Mouse (Mus musculus) hindbrain, embryonic 13.5 days (tissue): ENCODE measurements around the gene Cdc42bpg. TPM values are rescaled to one million over a fixed set of nuclear protein-coding genes. Genes with fewer than 3 reads are reported as not detected.

Experiments used
- ATAC-seq: fragments of 200-750 bp; cut with Nextera tagmentation; 2 replicates; pipeline ENCODE4 v1.8.0; 2017; ENCODE audit warnings: moderate TSS enrichment; ENCODE audit not compliant: low FRiP score
- H3K27ac ChIP-seq: fragments of 300-500 bp; sonication (generic); 2 replicates; pipeline ENCODE4 v1.5.1; 2015; ENCODE audit warnings: inconsistent platforms, mild to moderate bottlenecking, moderate library complexity
- H3K27me3 ChIP-seq: fragments of 300-500 bp; sonication (generic); 2 replicates; pipeline ENCODE4 v1.6.1; 2015; ENCODE audit warnings: mild to moderate bottlenecking, inconsistent platforms
- H3K36me3 ChIP-seq: fragments of 300-500 bp; sonication (generic); 2 replicates; pipeline ENCODE4 v1.6.1; 2015; ENCODE audit warnings: mild to moderate bottlenecking, inconsistent platforms
- H3K4me1 ChIP-seq: fragments of 300-500 bp; sonication (generic); replicated peaks from 2 replicates; pipeline ENCODE4 v1.6.1; 2015; ENCODE audit warnings: inconsistent platforms
- H3K4me2 ChIP-seq: fragments of 300-500 bp; sonication (generic); 2 replicates; pipeline ENCODE4 v1.6.1; 2015; ENCODE audit warnings: inconsistent platforms, mild to moderate bottlenecking, moderate library complexity
- H3K4me3 ChIP-seq: fragments of 300-500 bp; sonication (generic); 2 replicates; pipeline ENCODE4 v1.5.1; 2015; ENCODE audit warnings: mild to moderate bottlenecking, inconsistent platforms
- H3K9ac ChIP-seq: fragments of 300-500 bp; sonication (generic); 2 replicates; pipeline ENCODE4 v1.6.1; 2015; ENCODE audit warnings: mild to moderate bottlenecking, inconsistent platforms
- H3K9me3 ChIP-seq: fragments of 300-500 bp; sonication (generic); 2 replicates; pipeline ENCODE4 v1.6.1; 2016; ENCODE audit warnings: inconsistent platforms
- WGBS: fragments of 180-500 bp; shearing (Covaris S2); methylation state at CpG from one replicate; pipeline ENCODE4 v1.1.7; 2015; 5-methylcytosine and 5-hydroxymethylcytosine counted together
- polyA plus RNA-seq: library from polyadenylated mRNA; unstranded; fragments of >200 nt; fragmentation: Nextera tagmentation; extraction: Ambion mirVana; gene quantifications from 2 replicates; pipeline ENCODE4 v1.2.1, GENCODE M21; 2015

Gene Cdc42bpg
- polyA plus RNA-seq, 1 experiment from 2014 or later: 0.42 TPM

DNA sequence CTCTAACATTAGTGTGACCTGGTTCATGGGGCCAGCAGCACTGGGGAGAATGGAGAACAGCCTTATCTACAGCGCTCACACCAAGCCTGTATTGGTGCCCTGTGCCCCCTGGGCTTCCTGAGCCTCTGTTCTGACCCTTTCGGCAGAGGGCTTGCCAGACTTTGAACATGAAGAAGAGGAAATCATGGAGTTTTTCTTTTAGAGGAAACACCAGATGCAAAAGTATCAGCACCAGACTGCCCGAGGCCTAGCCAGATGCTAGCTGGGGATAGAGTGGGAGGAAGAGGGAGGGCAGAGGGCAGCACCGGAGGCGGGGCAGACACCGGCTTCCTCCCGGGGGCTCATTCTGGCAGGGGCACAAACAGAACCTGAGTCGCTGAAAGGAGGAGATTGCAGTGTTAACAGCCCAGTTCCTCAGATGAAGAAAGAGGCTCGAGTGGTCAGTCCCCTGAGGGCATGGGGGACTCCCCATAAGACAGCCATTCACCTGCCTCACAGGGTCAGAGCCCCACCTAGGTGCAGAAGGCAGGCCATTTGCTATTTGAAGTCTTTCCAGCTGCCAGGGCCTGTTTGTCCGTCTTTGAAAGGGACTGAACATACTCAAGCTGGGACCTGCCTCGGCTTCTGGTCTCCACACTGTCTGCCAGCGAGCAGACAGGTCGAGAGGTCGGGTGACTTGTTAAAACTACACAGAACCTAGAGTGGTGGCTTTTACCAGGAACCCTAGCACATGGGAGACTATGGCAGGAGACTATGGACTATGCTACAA is 43.1 kb downstream of the Cdc42bpg start:
- Histone ChIP-seq H3K36me3 (peaks cover 92% of the 10 kb centered on the region), H3K4me2 (no peak overlapping the region), H3K4me3 (no peak overlapping the region), H3K9ac (no peak overlapping the region), H3K4me1 (peaks cover 14% of the 10 kb centered on the region), H3K27me3 (no peaks in the 10 kb centered on the region), H3K27ac (peak overlapping the region; percentile 37; the same call in 1 of the 2 replicates), H3K9me3 (no peaks in the 10 kb centered on the region)
- ATAC-seq: no peak
- WGBS: 49% methylated on average over 14 of the region's 14 CpGs

DNA sequence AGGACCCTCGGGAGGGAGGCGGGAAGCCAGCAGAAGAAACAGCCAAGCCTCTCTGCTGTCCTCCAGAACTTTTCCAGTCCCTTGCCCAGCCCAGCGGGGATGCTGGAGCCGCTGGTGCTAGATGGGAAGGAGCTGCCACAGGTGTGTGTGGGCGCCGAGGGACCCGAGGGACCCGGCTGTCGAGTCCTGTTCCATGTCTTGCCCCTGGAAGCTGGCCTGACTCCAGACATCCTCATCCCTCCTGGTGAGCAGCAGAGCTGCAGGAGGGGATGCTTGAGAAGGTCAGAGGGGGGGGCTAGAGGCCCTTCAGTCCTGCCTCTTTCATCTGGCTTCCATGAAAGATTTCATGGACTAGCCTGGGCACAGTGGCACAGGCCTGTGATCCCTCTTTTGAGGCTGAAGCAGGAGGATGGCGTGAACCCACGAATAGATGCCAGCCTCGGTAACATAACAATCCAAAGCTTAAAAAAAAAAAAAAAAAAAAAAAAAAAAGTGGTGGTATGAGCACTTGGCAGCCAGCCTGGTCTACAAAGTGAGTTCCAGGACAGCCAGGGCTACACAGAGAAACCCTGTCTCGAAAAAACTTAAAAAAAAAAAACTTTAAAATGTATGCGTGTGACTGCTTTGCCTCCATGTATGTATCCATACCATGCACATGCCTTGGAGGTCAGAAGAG is 45.3 kb downstream of the Cdc42bpg start:
- H3K36me3 ChIP-seq: peaks cover 77% of the 10 kb centered on the region

DNA sequence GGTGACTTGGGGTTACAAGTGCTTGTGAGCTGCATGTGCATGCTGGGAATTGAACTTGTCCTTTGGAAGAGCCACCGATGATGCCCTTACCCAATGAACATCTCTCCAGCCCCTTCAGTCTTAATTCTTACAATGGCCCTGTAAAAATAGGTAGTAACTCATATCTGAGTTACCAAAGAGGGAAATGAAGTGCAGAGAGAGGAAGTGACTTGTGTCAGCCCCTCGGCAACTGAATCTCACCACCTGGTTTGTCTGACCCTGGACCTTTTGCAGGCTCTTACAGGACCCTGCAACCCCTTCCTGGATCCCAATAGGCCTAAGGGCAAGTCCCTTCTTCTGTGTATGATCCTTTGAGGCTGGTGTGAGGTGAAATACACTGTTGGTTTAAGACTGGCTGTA is 45.9 kb downstream of the Cdc42bpg start:
- H3K27me3 ChIP-seq: no peaks in the 10 kb centered on the region
- ATAC-seq: no peak
- peaks cover 71% of the 10 kb centered on the region for H3K36me3 ChIP-seq
- peaks cover 14% of the 10 kb centered on the region for H3K4me1 ChIP-seq
- H3K4me3 ChIP-seq: no peak overlapping the region
- no peak overlapping the region for H3K4me2 ChIP-seq
- H3K9ac ChIP-seq: no peak overlapping the region
- 91% methylated on average over 2 of the region's 2 CpGs for WGBS
- H3K27ac ChIP-seq: no peak overlapping the region
- no peaks in the 10 kb centered on the region for H3K9me3 ChIP-seq

More for the DNA sequence above, 45.3 kb downstream of the Cdc42bpg start:
- WGBS: 63% methylated on average over 14 of the region's 14 CpGs
- no peak for ATAC-seq
- no peak overlapping the region for H3K4me2 ChIP-seq
- H3K4me3 ChIP-seq: no peak overlapping the region
- no peaks in the 10 kb centered on the region for H3K9me3 ChIP-seq
- H3K4me1 ChIP-seq: peaks cover 14% of the 10 kb centered on the region
- H3K27me3 ChIP-seq: no peaks in the 10 kb centered on the region
- H3K9ac ChIP-seq: no peak overlapping the region
- no peak overlapping the region for H3K27ac ChIP-seq

DNA sequence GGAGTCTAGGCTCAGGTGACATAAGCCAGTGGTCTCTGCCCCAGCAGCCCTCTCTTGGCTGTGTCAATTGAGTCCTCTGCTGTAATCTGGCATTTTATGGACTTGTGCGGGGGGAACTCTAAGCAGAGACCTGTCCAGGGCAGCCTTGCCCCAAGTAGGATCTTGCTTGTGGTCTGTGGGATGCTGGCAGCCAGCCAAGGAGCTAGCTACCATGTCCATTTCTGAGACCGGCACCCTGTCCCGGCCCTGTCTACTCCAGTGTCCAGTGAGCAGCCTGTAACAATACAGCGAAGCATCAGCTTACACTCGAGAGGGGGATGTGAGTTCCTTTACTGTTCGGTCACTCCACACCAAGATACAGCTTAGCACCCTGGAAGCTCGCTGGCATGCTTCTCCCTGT is 47.8 kb downstream of the Cdc42bpg start:
- Histone ChIP-seq H3K9ac (no peak overlapping the region), H3K4me2 (no peak overlapping the region), H3K4me1 (peaks cover 8% of the 10 kb centered on the region), H3K36me3 (peaks cover 54% of the 10 kb centered on the region), H3K9me3 (no peaks in the 10 kb centered on the region), H3K4me3 (no peak overlapping the region), H3K27me3 (no peaks in the 10 kb centered on the region), H3K27ac (no peak overlapping the region; the same call in 1 of the 2 replicates)
- ATAC-seq: no peak
- WGBS: 82% methylated on average over 7 of the region's 7 CpGs

DNA sequence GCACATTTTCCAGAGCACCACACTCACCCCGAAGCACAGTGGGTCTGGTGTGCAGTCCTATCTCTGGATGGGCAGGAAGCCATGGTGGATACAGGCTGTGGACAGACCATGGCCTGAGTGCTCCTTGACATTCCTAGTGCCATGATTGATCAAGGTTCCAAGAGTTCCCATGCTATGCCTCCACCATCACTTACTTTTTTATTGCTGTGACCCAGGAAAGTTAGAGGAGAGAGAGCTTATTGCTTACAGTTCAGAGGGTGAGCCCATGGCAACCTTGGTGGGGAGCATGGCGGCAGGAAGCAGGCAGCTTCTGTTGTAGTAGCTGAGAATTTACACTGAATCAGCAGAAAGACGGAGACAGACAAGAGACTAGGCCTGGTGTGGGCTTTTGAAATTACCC is 55.0 kb downstream of the Cdc42bpg start:
- no peak for ATAC-seq
- peaks cover 20% of the 10 kb centered on the region for H3K4me1 ChIP-seq
- no peak overlapping the region for H3K4me3 ChIP-seq
- 94% methylated on average over 3 of the region's 3 CpGs for WGBS
- no peak overlapping the region for H3K4me2 ChIP-seq
- no peak overlapping the region for H3K27ac ChIP-seq
- no peaks in the 10 kb centered on the region for H3K9me3 ChIP-seq
- H3K27me3 ChIP-seq: no peaks in the 10 kb centered on the region
- H3K9ac ChIP-seq: no peak overlapping the region
- peaks cover 12% of the 10 kb centered on the region for H3K36me3 ChIP-seq

DNA sequence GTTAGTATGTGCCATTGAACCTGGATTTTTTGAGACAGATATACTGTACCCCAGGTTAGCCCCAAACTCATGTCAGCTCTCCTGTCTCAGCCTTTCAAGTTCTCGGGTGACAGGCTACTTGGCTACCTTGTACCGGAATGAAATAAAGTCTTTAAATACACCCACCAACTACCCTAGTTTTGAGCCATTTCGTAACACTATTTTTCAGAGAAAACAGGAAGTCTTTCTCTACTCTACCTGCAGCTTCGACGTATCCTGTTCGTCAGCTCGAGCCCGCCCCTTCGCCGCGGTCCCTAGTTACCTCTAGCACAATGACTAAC is 56.8 kb downstream of the Cdc42bpg start:
- no peaks in the 10 kb centered on the region for H3K9me3 ChIP-seq
- H3K4me1 ChIP-seq: peaks cover 33% of the 10 kb centered on the region
- H3K4me3 ChIP-seq: peak overlapping the region; percentile 91
- under 1% methylated on average over 11 of the region's 11 CpGs for WGBS
- peak overlapping the region; percentile 99 for H3K27ac ChIP-seq
- peak overlapping the region; percentile 60 for H3K4me2 ChIP-seq
- H3K36me3 ChIP-seq: peaks cover 30% of the 10 kb centered on the region
- no peak for ATAC-seq
- peak overlapping the region; percentile 60; the same call in 1 of the 2 replicates for H3K9ac ChIP-seq
- no peaks in the 10 kb centered on the region for H3K27me3 ChIP-seq

DNA sequence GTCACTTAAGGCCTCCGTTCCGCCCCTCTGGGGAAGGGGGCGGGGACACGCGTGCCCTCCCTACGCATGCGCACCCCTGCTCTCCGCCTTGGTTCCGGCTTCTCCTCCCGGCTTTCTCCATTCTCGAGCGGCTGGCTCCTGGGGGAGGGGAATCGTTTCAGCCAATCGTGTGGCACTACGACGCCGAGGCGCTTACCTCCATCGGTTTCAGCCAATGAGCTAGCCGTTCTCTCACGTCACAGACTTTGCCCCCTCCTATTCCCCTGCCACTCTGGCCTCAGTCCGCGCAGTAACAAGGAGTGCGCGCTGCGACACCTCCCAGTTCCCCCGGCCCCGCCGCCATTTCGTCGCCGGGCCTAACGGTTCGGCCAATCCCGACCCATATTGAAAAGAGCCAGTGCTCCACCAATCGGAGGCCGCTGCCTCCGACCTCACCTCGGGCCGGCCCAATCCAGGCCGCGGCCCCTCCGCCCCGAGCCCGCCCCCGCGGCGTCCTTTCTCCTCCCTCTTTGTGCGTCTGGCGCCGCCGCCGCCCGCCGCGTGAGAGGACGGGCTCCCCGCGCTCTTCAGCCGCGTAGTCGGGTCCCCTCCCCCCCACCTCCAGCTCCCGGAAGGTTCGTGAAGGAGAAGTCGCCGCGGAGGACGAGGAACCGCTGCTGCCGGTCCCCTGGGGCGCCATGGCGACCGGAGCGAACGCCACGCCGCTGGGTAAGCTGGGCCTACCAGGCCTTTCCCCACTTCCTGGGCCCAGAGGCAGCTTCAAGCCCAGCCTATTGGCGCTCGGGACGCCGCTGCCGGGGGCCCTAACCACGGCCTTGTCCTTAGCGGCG is 57.4 kb downstream of the Cdc42bpg start, which contains the start of gene Sf1:
Sf1 (plus strand) TSS at position 280 of the 830 bp plus-strand sequence.
- H3K27ac ChIP-seq: peak within 1 kb of the TSS; percentile 99
- peak within 1 kb of the TSS; percentile 91 for H3K4me3 ChIP-seq
- peaks cover 33% of the 10 kb centered on the region for H3K4me1 ChIP-seq
- H3K9ac ChIP-seq: peak within 1 kb of the TSS; percentile 98
- ATAC-seq: peak; percentile 99
- H3K4me2 ChIP-seq: peak within 1 kb of the TSS; percentile 77
- 1% methylated on average over 85 of the region's 85 CpGs for WGBS
- H3K36me3 ChIP-seq: peaks cover 35% of the 10 kb centered on the region
- H3K9me3 ChIP-seq: no peaks in the 10 kb centered on the region
- no peaks in the 10 kb centered on the region for H3K27me3 ChIP-seq

DNA sequence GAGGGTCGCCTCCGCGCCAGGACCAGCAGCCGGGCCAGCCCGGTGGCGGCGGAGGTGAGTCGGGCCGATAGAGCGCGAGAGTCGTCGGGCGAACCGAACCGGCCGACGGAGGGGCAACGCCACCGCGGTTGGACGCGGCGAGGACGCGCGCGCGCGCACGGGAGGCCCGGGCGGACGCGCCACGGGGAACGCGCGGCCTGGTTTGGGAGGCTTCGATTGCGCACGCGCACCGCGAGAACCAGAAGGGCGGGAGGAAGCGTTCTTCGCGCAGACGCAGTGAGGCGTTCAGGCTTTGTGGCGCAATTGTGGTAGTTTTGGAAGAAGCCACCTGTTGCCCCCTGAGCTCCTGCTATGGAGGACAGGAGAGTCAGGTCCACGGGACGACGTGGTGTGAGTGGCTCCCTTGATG is 58.1 kb downstream of the Cdc42bpg start:
- peak overlapping the region; percentile 77 for H3K4me2 ChIP-seq
- under 1% methylated on average over 54 of the region's 55 CpGs for WGBS
- peak overlapping the region; percentile 98 for H3K9ac ChIP-seq
- ATAC-seq: no peak
- H3K36me3 ChIP-seq: peaks cover 41% of the 10 kb centered on the region
- H3K4me3 ChIP-seq: peak overlapping the region; percentile 91
- H3K9me3 ChIP-seq: no peaks in the 10 kb centered on the region
- peak overlapping the region; percentile 99 for H3K27ac ChIP-seq
- peaks cover 33% of the 10 kb centered on the region for H3K4me1 ChIP-seq
- H3K27me3 ChIP-seq: no peaks in the 10 kb centered on the region

DNA sequence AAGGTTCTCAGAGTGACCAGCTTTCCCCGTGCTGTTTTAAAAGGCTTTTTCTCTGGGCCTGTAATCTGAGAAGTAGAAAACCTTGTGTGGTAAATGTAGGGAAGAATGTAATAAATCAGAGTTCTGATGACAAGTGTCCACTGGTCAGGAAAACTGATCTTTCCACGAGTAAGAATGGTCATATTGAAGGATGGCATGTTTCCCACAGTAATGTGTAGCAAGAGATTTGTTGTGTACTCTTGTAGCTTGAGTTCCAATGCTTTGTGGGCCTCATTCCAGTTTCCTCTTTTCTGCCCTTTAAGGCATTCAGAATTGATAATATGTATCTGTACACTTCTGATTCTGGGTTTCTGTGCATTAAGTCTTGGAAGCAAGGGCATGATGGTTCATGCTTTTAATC is 58.6 kb downstream of the Cdc42bpg start:
- WGBS: 7% methylated on average over 2 of the region's 2 CpGs
- Histone ChIP-seq H3K4me3 (peak overlapping the region; percentile 91), H3K4me2 (peak overlapping the region; percentile 77), H3K9me3 (no peaks in the 10 kb centered on the region), H3K27me3 (no peaks in the 10 kb centered on the region), H3K9ac (peak overlapping the region; percentile 98), H3K36me3 (peaks cover 46% of the 10 kb centered on the region), H3K4me1 (peaks cover 33% of the 10 kb centered on the region), H3K27ac (peak overlapping the region; percentile 99; the same call in 1 of the 2 replicates)
- ATAC-seq: no peak

DNA sequence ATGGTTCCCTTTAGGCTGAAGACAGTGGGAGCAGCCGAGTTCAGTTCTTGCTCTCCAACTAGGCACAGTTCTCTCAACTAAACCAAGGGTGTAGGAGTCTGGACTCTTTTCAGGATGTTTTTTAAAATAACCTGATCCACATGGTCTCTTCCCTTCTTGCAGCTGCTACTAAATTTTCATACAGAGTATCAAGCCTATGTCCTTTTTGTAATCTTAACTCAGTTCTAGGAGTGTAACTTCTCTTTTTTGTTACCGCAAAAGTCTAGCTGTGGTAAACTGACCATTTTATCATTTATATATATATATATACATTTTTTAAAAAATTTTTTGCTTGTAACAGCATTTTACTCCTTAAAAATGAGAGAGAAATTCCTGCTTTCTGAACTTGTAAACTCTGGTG is 63.9 kb downstream of the Cdc42bpg start:
- Histone ChIP-seq H3K27ac (no peak overlapping the region), H3K4me1 (peaks cover 20% of the 10 kb centered on the region), H3K4me2 (no peak overlapping the region), H3K36me3 (peaks cover 94% of the 10 kb centered on the region), H3K9me3 (no peaks in the 10 kb centered on the region), H3K9ac (no peak overlapping the region), H3K4me3 (no peak overlapping the region), H3K27me3 (no peaks in the 10 kb centered on the region)
- no peak for ATAC-seq
- 93% methylated on average over 2 of the region's 2 CpGs for WGBS

DNA sequence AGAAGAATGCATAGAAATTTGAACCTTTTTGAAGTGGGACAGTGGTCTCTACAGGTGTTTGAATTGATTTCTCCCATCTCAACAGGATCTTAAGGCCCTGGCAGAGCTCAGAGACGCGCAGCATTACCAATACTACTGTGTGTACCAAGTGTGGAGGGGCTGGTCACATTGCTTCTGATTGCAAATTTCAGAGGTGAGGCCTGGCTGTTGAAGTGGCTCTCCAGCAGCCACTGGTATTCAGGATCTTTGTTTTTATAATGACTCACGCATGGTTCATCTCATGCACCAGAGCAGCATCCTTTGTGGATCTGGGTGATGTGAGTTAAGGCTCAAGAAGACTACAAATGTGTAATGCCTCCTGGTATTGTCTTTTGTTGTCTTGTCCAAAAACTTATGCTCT is 66.2 kb downstream of the Cdc42bpg start:
- H3K36me3 ChIP-seq: peaks cover 97% of the 10 kb centered on the region
- H3K4me1 ChIP-seq: peaks cover 11% of the 10 kb centered on the region
- H3K4me2 ChIP-seq: no peak overlapping the region
- H3K9ac ChIP-seq: no peak overlapping the region
- no peak for ATAC-seq
- no peak overlapping the region for H3K27ac ChIP-seq
- WGBS: 93% methylated on average over 3 of the region's 3 CpGs
- H3K4me3 ChIP-seq: no peak overlapping the region
- H3K9me3 ChIP-seq: no peaks in the 10 kb centered on the region
- H3K27me3 ChIP-seq: no peaks in the 10 kb centered on the region
